Mouse (Mus musculus) neural tube, embryonic 11.5 days (tissue): ENCODE data around the gene Narfl. TPM values are rescaled to one million over a fixed set of nuclear protein-coding genes. Genes with fewer than 3 reads are reported as not detected.
A peak's percentile ranks its signal among the peaks of the same experiment; 100 is the strongest.

Source experiments
- ATAC-seq: fragments of 200-750 bp; cut with Nextera tagmentation; 2 replicates; pipeline ENCODE4 v1.8.0; 2017; ENCODE audit warnings: moderate number of reproducible peaks, mild to moderate bottlenecking, moderate TSS enrichment, moderate library complexity; ENCODE audit not compliant: insufficient read depth, low FRiP score, low TSS enrichment
- DNase-seq: peaks from one replicate; pipeline ENCODE4 v3.0.0-alpha.2; 2015; ENCODE audit warnings: low spot score
- H3K27ac ChIP-seq: fragments of 300-500 bp; sonication (generic); 2 replicates; pipeline ENCODE4 v1.5.1; 2014; ENCODE audit warnings: low read depth, mild to moderate bottlenecking, low read length
- H3K27me3 ChIP-seq: fragments of 300-500 bp; sonication (generic); 2 replicates; pipeline ENCODE4 v1.6.1; 2014; ENCODE audit warnings: mild to moderate bottlenecking, low read length, mixed read lengths; ENCODE audit not compliant: control insufficient read depth, insufficient read depth
- H3K36me3 ChIP-seq: fragments of 300-500 bp; sonication (generic); 2 replicates; pipeline ENCODE4 v1.6.1; 2014; ENCODE audit warnings: mild to moderate bottlenecking, low read length, moderate library complexity, mixed read lengths; ENCODE audit not compliant: control insufficient read depth, insufficient read depth
- H3K4me1 ChIP-seq: fragments of 300-500 bp; sonication (generic); 2 replicates; pipeline ENCODE4 v1.6.1; 2014; ENCODE audit warnings: low read length, mixed read lengths; ENCODE audit not compliant: control insufficient read depth, insufficient read depth
- H3K4me2 ChIP-seq: fragments of 300-500 bp; sonication (generic); 2 replicates; pipeline ENCODE4 v1.6.1; 2014; ENCODE audit warnings: low read depth, mild to moderate bottlenecking, moderate library complexity
- H3K4me3 ChIP-seq: fragments of 300-500 bp; sonication (generic); 2 replicates; pipeline ENCODE4 v1.5.1; 2014; ENCODE audit warnings: low read depth, low read length
- H3K9ac ChIP-seq: fragments of 300-500 bp; sonication (generic); 2 replicates; pipeline ENCODE4 v1.6.1; 2014; ENCODE audit warnings: mild to moderate bottlenecking, low read length
- H3K9me3 ChIP-seq: fragments of 300-500 bp; sonication (generic); 2 replicates; pipeline ENCODE4 v1.6.1; 2016; ENCODE audit warnings: low read length; ENCODE audit not compliant: control insufficient read depth
- WGBS: fragments of 180-500 bp; shearing (Covaris S2); extraction: QIAGEN DNeasy Blood & Tissue Kit; methylation state at CpG from one replicate; pipeline ENCODE4 v1.1.7; 2014; 5-methylcytosine and 5-hydroxymethylcytosine counted together
- polyA plus RNA-seq: library from polyadenylated mRNA; unstranded; fragments of >200 nt; fragmentation: Nextera tagmentation; extraction: Ambion mirVana; gene quantifications from 2 replicates; pipeline ENCODE4 v1.2.1, GENCODE M21; 2014

The Narfl gene
- polyA plus RNA-seq, 1 experiment from 2014 or later, result 27.8 TPM

DNA sequence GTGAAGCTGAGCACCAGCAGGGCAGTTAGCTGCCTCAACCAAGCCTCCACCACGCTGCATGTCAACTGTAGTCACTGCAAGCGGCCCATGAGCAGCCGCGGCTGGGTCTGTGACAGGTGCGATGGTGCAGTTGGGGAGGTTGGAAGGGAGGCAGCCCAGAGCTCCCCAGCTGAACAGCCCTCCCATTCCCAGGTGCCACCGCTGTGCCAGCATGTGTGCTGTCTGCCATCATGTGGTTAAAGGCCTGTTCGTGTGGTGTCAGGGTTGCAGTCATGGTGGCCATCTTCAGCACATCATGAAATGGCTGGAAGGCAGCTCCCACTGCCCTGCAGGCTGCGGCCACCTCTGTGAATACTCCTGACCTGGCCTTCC lies 54.6 kb downstream of the Narfl start:
- Histone ChIP-seq H3K9me3 (no peaks in the 10 kb centered on the region), H3K4me3 (peak overlapping the region; percentile 46), H3K9ac (no peak overlapping the region), H3K4me2 (peak overlapping the region; percentile 82), H3K27ac (no peak overlapping the region), H3K36me3 (peaks cover 15% of the 10 kb centered on the region), H3K27me3 (no peaks in the 10 kb centered on the region), H3K4me1 (peaks cover 46% of the 10 kb centered on the region)
- 81% methylated on average over 8 of the region's 8 CpGs for WGBS
- DNase-seq (no peak), ATAC-seq (no peak)

DNA sequence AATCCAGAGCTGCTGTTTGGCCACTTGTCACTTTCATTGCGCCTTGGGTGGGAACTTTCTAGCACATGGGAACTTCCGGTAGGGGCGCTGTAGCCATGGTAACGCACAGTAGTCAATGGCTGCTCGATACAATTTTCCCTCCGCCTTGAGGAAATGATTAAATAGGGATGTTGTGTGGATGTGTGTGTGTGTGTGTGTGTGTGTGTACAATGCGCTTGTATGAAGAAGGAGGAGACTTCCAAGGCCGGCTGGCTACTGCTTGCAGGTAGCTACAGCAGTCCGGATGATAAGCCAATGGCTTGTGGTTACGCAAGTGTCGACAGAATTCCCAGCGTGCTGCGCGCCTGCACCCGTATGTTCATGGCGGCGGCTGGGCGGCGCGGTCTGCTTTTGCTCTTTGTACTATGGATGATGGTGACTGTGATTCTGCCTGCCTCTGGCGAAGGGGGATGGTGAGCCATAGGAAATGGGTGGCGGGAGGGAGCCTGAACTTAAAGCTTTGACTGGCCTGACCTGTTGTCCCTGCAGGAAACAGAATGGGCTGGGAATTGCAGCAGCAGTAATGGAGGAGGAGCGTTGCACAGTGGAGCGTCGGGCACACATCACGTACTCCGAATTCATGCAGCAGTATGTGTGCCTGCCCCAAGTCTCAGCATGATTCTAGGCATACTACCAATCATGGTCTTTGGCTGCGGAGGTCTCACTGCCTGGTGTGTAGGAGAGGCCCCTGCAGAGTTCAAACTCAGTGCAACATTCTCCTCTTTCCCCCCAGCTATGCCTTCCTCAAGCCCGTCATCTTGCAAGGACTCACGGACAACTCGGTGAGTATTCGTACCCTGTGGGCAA lies 55.4 kb downstream of the Narfl start, which contains the start of gene Jmjd8:
Gene Jmjd8 (plus strand): TSS at position 156 of the 846 bp plus-strand sequence.
- Histone ChIP-seq H3K4me1 (peaks cover 50% of the 10 kb centered on the region), H3K27me3 (no peaks in the 10 kb centered on the region), H3K4me3 (peak within 1 kb of the TSS; percentile 46), H3K36me3 (peaks cover 15% of the 10 kb centered on the region), H3K9me3 (no peaks in the 10 kb centered on the region), H3K4me2 (peak within 1 kb of the TSS; percentile 82), H3K27ac (peak within 1 kb of the TSS; percentile 63), H3K9ac (peak within 1 kb of the TSS; percentile 77)
- peak; percentile 85 for DNase-seq
- under 1% methylated on average over 32 of the region's 32 CpGs for WGBS
- ATAC-seq, result peak; percentile 36

DNA sequence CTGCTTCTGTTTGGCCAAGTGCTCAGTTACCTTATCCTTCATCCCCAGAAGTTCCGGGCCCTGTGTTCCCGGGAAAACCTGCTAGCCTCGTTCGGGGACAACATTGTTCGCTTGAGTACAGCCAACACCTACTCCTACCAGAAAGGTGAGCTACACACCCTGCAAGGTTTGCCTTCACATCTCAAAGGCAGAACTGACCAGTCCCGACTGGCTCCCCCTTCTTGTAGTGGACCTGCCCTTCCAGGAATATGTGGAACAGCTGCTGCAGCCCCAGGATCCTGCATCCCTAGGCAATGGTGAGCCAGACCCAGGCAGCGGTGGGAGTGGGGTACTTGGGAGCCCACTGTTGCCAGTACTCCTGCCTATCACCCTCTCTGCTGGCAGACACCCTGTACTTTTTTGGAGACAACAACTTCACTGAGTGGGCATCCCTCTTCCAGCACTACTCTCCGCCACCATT lies 56.0 kb downstream of the Narfl start:
- no peaks in the 10 kb centered on the region for H3K9me3 ChIP-seq
- H3K4me2 ChIP-seq, result peak overlapping the region; percentile 82
- ATAC-seq (no peak), DNase-seq (no peak)
- H3K9ac ChIP-seq, result peak overlapping the region; percentile 77
- peak overlapping the region; percentile 46 for H3K4me3 ChIP-seq
- H3K27ac ChIP-seq, result peak overlapping the region; percentile 63
- WGBS, result 48% methylated on average over 8 of the region's 8 CpGs
- H3K4me1 ChIP-seq, result peaks cover 50% of the 10 kb centered on the region
- H3K36me3 ChIP-seq, result peaks cover 15% of the 10 kb centered on the region
- H3K27me3 ChIP-seq, result no peaks in the 10 kb centered on the region

DNA sequence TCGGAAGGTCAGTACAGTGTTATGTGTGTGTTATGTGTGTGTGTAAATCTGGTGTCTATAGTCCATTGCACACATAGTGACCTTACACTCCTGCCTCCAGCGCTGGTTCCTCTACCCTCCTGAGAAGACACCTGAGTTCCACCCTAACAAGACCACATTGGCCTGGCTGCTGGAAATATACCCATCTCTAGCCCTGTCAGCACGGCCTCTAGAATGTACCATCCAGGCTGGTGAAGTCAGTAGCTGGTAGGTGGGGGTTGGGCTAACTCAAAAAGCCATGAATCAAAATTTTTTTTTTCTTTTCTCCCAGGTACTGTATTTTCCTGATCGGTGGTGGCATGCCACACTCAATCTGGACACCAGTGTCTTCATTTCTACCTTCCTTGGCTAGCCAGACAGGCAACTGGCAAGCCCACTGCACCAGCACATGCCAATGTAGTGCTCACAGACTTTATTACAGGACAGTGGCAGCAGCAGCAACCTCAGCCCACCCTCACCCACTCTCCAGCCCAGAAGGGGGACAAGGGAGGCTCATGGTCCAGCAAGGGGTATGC lies 56.7 kb downstream of the Narfl start:
- Histone ChIP-seq H3K4me2 (peak overlapping the region; percentile 82), H3K27ac (no peak overlapping the region), H3K27me3 (no peaks in the 10 kb centered on the region), H3K9me3 (no peaks in the 10 kb centered on the region), H3K4me1 (peaks cover 55% of the 10 kb centered on the region), H3K4me3 (peak overlapping the region; percentile 46), H3K9ac (no peak overlapping the region), H3K36me3 (peaks cover 19% of the 10 kb centered on the region)
- 87% methylated on average over 4 of the region's 4 CpGs for WGBS
- DNase-seq, result no peak
- no peak for ATAC-seq

DNA sequence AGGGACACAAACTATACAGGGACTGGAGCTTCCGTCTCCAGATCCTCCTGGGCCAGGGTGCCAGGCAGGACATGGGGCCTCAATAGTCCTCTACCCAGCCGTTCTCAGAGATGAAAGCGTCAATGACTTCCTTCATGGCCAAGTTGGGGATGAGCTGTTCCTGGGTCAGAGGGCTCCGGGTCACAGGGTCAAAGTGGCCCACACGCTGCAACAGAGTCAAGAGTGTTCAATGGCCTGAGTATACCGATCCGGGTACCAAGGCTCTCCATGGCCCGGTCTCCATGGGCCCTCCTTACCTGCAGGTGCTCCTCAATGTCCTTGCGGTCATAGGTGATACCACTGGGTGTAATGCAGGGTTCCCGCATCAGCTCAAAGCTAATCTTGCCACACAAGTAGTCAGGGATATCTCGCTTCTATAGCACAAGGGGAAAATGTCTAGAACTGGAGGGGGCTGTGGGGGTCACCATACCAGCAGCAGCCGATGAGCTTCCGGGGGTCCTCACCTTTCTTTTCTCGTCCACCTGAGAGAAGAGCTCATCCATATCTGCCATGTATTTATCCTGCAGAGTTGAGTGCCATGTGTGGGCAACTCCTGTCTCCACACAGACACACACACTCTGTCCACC lies 57.3 kb downstream of the Narfl start:
- Histone ChIP-seq H3K4me3 (peak overlapping the region; percentile 85), H3K27ac (no peak overlapping the region), H3K9me3 (no peaks in the 10 kb centered on the region), H3K9ac (no peak overlapping the region), H3K27me3 (no peaks in the 10 kb centered on the region), H3K4me2 (peak overlapping the region; percentile 96), H3K36me3 (peaks cover 19% of the 10 kb centered on the region), H3K4me1 (peaks cover 55% of the 10 kb centered on the region)
- WGBS, result 85% methylated on average over 14 of the region's 14 CpGs
- DNase-seq (no peak), ATAC-seq (no peak)

DNA sequence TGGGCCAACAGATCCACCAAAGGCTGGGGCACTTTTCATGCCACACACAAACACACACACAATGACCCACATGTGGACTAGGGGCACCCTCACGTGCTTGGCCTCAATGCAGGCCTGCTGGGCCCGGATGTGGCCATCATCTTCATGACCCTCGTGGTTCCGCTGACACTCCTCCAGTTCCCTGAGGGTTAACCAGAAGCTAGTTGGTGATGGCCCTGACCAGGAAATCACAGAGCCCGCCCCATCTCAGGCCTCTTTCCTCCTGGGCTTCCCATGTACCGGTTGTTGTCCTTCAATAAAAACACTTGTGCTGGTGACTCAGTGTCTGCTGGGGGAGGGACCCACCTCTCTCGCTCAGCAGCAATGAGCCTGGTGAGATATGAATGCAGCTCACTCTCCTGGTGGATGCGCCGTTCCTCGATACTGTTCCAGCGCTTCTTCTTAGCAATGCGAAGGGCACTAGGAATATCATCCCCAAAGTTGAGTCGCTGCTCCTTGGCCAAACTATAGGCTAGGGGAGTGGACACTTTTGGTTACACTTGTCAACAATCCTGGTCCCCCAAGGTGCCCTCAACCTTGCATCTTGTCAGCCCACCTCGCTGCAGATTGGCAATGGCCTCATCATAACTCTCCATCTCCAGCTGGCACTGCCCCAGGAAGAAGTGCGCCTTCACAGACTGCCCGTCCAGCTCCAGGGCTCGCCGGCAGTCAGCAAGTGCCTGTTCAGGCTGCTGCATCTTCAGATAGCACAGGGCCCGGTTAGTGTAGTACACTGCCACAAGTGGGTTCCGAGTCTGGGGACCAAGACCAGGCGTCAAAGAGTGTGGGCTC lies 58.1 kb downstream of the Narfl start:
- peaks cover 19% of the 10 kb centered on the region for H3K36me3 ChIP-seq
- peak overlapping the region; percentile 96 for H3K4me2 ChIP-seq
- ATAC-seq (no peak), DNase-seq (no peak)
- H3K4me1 ChIP-seq, result peaks cover 60% of the 10 kb centered on the region
- peak overlapping the region; percentile 85 for H3K4me3 ChIP-seq
- H3K9ac ChIP-seq, result peak overlapping the region; percentile 89
- no peaks in the 10 kb centered on the region for H3K27me3 ChIP-seq
- 66% methylated on average over 21 of the region's 21 CpGs for WGBS
- no peak overlapping the region for H3K27ac ChIP-seq
- no peaks in the 10 kb centered on the region for H3K9me3 ChIP-seq

DNA sequence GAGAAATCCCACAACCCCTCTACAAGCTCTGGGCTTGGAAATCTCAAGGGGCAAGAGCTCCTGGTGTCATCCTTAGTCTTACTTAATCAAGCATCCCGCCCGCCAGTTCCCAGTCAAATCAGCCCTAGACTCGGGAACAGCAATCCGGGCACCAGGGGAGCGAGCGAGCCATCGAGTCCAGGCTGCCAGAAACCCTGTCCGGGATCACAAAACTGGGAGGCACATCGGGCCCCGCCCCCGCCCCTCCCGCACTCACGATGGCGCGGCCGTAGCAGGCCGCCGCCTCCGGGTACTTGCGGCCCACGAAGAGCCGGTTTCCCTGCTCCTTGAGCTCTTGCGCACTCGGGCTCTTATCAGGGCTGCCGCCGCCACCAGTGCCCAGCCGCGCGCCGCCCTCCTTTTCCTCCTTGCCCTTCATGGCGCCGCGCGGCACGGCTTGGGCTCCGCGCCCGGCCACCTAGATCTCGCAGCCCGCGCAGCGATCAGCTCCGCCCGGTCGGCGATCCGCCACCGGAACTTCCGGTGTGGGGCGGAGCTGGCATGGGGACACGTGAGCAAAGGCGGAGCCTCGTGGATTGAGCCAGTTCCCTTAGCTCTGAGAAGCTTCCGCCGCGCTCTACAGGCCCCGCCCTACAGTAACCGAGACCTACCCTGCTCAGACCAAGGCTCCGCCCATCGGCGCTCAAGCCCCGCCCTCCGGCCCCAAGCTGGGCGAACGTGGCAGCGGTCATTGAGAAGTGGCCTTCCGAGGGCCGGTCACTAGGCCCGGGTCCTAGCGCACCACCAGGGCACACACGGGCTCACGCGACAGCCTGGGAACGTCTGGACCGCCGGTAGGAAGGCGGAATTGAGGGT lies 59.1 kb downstream of the Narfl start:
- Histone ChIP-seq H3K4me3 (peak overlapping the region; percentile 85), H3K4me1 (peaks cover 66% of the 10 kb centered on the region), H3K9ac (peak overlapping the region; percentile 89), H3K27me3 (no peaks in the 10 kb centered on the region), H3K27ac (peak overlapping the region; percentile 94), H3K9me3 (no peaks in the 10 kb centered on the region), H3K4me2 (peak overlapping the region; percentile 96), H3K36me3 (peaks cover 19% of the 10 kb centered on the region)
- DNase-seq (peak; percentile 100), ATAC-seq (peak; percentile 86)
- WGBS, result under 1% methylated on average over 64 of the region's 77 CpGs
